Mouse (Mus musculus) CH12F3 (cell line): ENCODE data around the gene Zdhhc14.

Source experiments
- in situ Hi-C: fragments of 300-500 bp; cut with MboI; formaldehyde crosslinking; loops from 2 replicates; pipeline ENCODE4 v1.14.3; 2020; ENCODE audit warnings: low sequenced_read_pairs

Gene Zdhhc14

DNA sequence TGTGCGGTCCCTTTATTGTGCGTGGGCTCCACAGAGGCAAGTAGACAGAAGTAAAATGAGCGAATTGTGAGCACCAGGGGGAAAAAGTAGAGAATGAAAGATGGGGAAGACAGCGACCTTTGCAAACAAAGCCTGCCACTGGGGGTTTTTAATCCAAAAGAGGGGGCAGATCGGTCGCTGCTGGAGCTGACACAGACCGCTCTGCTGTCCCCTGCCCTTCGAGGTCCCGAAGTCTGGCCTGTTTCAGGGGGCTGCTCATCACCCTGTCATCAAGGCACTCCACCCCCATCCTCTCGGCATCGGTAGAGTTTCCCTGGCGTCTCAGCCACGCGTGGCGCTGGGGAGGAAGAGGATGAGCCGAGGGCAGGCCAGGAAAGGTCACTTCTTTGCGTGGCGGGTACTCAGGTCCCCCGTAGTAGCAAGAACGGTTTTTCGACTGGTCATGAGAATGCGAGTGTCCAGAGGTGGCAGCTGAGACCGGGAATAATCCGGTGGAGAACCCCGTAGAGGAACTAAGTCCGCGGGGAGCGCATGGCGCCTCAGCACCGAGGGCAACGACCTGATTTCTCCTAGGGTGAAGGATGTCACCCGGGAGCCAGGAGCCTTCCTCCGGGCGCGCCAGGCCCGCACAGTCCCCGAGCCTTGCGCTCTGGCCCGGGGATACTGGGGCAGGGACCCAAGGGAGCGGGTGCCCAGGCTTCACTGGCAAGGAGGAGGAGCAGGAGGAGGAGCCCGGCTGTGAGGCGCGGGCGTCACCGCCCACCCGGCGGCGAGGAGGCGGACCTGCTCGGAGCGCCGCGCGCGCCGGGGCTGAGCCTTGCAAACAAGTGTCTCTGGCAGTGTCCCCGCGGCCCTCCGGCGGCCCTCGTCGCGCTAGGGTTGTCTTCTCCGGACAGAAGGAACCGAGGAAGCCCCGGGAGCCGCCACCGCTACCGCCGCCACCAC, at the start of gene Zdhhc14:
Gene Zdhhc14, plus strand, starts transcription at position 757 of the 945 bp plus-strand sequence.
- in situ Hi-C loops, result no loop called here

DNA sequence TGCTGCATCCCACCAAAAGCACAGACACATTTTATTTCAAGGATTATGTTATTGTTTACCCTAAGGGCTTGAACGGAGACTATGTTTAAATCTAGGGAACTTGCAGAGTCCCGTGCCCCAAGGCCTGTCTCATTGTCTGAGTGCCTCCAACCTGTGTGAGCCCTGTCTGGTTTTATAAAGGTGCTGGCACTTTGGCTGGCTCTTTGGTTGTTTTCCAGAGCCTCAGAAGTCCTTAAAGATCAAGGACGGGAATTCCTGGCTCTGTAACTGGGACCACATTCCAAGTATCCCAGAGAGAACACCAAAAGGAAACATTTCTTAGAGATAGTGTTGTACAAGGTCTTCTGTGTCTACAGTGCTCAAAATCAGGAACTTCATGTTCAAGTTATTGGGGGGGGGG, 49.1 kb upstream of the Zdhhc14 start:
- in situ Hi-C loops, result loop anchor here (5.0 to 25.0 kb wide), 3 partner anchors 309 to 569 kb away; no protein-coding TSS in a partner anchor

DNA sequence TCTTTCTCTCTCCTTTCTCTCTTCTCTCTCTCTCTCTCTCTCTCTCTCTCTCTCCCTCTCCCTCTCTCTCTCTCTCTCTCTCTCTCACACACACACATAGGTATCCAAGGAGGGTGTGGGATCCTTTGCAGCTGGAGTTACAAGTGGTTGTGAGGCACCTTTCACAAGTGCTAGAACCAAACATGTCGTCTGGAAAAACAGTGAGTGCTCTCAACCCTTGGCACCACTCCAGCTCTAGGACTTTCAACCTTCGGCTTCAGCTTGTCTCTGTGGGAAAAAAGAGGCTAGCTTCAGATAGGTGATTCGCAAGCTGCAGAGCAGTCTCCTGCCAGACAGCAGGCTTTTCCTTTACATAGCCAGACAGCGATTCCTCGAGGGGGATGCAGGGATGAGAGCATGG, 48.6 kb upstream of the Zdhhc14 start:
- in situ Hi-C loops, result loop anchor here (5.0 to 25.0 kb wide), 3 partner anchors 309 to 569 kb away; no protein-coding TSS in a partner anchor

GRCm38 (mm10) chr17:5453657-5454056, 38.7 kb upstream of the Zdhhc14 start:
- in situ Hi-C loops, result no loop called here

DNA sequence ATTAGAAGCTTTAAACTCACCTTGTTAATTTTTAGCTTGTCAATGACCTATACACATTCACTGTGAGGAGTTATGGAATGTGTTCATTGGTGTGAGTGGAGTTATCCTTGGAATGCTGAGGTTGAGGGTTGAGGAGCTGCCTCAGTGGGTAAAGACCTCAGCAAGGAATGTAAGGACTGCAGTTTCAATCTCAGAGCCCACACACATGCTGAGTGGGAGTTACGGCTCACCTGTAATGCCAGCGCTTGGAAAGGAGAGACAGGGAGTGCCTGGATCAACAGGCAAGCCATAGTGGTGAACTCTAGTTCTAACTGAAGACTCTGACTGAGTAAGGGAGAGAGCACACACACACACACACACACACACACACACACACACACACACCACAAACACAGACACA, 28.4 kb upstream of the Zdhhc14 start:
- in situ Hi-C loops, result no loop called here

GRCm38 (mm10) chr17:5466736-5467135, 25.6 kb upstream of the Zdhhc14 start:
- in situ Hi-C loops, result no loop called here

GRCm38 (mm10) chr17:5467177-5467576, 25.2 kb upstream of the Zdhhc14 start:
- in situ Hi-C loops, result no loop called here

GRCm38 (mm10) chr17:5472268-5472667, 20.1 kb upstream of the Zdhhc14 start:
- in situ Hi-C loops, result no loop called here

- in situ Hi-C loops, result no loop called here
These were observed 16.2 kb upstream of the Zdhhc14 start for GRCm38 (mm10) chr17:5475960-5476725.

DNA sequence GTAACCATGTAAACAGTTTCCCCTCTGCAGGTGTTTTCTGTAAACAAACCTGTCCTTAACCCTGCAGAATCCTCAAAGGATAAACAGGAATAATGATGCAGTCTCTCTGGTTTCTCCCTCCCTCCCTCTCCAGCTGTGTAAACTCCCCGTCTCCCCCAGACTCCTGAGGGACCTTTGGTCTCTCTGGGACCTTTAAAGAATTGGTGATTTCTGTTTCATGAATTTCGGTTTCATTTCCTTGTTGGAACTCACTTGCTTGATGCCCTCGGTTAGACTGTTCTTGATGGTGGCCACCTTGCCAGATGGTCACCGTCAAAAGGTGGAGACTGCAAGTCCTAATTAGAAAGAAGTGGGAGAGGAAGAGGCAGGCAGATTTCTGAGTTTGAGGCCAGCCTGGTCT, 8.9 kb upstream of the Zdhhc14 start:
- in situ Hi-C loops, result no loop called here

- in situ Hi-C loops, result no loop called here
These were observed 7.7 kb upstream of the Zdhhc14 start for GRCm38 (mm10) chr17:5484663-5485062.

DNA sequence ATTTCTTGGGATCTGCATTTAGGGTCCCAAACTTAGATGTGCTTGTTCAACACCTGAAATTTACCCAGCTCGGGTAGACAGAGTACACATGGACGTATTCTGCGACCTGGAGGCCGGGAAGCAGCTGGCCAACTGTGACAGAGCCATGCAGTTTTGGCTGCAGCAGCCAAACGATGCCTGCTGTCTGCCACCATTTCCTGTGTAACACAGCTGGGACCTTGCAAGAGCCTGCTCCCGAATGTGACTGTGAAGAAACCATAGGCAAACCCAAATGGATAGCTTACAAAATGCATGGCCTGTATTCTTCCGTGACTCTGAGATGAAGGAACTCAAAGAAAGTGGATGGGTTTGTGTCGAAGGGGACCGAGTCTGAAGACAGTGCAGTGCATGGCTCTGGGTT, 4.2 kb upstream of the Zdhhc14 start:
- in situ Hi-C loops, result no loop called here

DNA sequence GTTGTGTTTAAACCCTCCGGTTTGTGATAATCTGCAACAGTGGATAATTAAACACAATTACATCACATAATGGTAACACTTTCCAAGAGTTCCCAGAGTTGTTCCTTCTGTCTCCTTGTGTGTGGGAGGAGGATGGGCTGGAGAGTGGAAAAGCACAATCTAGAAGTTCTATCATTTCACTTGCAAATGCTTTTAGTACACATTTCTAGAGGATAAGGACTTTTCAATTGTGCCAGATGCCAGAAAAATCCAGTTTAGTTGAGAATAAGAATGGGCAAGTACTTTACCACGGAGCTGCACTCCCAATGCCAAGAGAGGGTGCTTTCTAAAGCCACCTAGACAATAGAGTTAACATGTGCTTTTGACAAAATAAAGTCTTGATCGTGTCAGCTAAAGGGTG, 2.0 kb upstream of the Zdhhc14 start:
- in situ Hi-C loops, result no loop called here

DNA sequence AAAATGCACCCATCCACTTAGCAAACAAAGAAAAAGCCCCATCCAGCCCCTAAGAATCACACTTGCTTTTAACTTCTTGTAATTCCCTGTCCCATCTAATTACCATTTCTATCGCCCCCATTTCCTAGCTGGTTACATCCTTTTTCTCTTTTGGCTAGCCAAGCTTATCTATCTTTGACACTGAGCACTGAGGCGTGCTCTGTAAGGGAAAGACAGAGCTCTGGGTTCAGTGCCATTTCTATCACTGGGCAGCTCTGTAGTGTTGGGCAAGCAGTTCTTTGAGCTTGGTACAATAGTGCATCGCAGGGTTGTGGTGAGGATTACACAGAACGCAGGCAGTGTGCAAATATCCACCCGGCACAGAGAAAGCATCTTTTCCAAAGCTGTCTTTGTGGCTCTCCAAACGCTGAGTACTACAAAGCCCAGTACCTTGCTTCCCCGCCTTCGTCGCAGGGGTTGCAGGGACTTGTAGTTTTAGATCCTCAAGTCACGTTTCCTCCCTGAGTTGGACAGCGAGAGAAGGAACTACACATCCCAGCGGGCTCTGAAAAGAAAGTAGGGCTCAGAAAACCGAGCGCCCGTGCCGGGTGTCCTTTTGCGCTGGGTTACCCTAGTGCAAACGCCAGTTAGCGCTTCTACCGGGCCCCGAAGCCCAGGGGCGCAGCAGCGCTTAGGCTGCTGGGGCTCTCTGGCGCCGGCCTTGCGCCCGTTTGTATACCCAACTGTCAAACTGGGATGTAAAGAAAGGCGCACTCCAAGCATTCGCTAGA, 1.1 kb upstream of the Zdhhc14 start:
- in situ Hi-C loops, result no loop called here

DNA sequence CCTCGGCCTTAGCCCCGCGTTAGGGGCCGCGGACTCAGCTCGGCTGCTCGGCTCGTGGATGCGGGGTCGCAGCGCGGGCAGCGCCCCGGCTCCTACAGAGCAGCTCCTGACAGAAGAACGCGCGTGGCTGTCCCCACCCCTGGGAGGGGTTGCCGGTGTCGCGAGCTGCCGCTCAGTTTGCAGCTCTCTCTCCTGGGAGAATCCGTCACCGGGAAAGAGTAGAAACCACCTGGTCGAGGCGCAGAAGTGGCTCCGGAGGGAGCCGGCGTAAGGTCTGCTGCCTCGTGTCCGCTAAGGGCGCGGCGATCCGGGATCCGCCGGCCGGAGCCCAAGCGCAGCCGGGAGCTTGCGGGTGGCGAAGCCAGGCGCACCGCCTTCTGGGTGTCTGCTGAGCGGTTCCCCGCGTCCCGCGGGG, 396 bp downstream of the Zdhhc14 start:
- in situ Hi-C loops, result no loop called here

DNA sequence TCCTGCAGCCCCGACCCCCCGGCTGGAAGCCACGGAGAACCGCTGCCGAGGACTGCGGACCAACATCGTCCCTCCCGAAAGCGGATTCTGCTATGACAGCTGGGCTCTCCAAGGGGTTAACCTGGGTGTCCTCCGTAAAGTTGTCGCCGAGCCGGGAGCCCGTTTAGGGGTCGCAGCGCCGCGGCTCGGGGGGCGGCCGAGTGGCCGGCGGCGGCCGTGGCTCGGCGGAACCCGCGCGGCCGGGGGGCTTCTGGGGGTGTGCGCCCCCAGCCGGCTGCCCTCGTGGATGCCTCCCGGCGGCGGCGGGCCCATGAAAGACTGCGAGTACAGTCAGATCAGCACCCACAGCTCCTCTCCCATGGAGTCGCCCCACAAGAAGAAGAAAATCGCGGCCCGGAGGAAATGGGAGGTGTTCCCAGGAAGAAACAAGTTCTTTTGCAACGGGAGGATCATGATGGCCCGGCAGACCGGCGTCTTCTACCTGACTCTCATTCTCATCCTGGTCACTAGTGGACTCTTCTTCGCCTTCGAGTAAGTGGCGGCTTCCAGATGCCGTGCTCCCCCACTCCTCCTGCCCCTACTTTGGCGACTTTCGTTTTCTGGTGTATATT, 909 bp downstream of the Zdhhc14 start:
- in situ Hi-C loops, result no loop called here

- in situ Hi-C loops, result no loop called here
These were observed 1.5 kb downstream of the Zdhhc14 start for GRCm38 (mm10) chr17:5493809-5494208.

- in situ Hi-C loops, result no loop called here
These were observed 2.5 kb downstream of the Zdhhc14 start for GRCm38 (mm10) chr17:5494832-5495231.

DNA sequence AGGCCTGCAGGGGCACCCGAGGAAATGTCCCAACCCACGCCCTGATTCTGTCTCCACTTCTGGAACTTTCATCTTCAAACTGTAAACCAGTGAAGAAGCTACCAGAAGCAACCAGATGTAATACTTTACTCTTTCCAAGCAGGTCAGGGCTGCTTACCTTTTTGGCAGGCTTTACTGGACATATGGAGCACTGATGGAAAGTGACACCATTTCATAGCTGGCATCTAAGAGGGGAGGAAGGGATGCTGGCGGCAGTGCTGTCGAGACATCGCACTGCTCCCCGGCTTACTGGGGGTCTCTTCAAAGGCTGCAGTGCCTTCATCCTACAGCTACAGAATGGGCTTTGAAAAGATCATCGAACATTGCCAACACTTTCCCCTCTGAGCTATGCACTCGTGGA, 5.3 kb downstream of the Zdhhc14 start:
- in situ Hi-C loops, result no loop called here

DNA sequence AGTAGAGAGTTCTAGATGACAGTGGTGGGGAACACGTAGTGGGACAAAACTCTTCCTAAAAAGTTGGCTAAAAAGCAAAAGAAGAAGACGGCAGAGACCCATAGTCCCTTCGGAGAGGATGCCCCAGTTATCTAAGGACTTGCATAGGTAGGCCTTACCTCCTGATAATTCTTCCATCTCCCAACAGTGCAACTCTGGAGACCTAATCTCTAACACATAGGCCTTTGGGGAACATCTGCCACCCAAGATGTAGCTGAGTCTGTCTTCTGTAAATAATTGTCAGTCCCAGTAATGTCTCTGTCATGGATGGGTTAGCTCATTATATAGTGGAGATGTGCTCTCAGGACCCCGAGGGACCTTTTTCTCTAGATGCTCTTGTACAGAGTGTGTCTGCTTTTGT, 6.6 kb downstream of the Zdhhc14 start:
- in situ Hi-C loops, result no loop called here
